Mouse (Mus musculus): ENCODE data around the gene Efna1.

Gene Efna1

GRCm38 (mm10) chr3:89278107-89278506 lies 2.8 kb downstream of the Efna1 start:
- no peak for DNase-seq

- no peak for DNase-seq
Measured at GRCm38 (mm10) chr3:89277281-89278021, 3.5 kb downstream of the Efna1 start.

- DNase-seq: no peak
Measured at GRCm38 (mm10) chr3:89276061-89276460, 4.9 kb downstream of the Efna1 start.

- DNase-seq: no peak
Measured at GRCm38 (mm10) chr3:89271760-89272159, 9.2 kb downstream of the Efna1 start.

- no peak for DNase-seq
Measured at GRCm38 (mm10) chr3:89270891-89271290, 10.1 kb downstream of the Efna1 start.

GRCm38 (mm10) chr3:89270051-89270755 lies 10.7 kb downstream of the Efna1 start, which contains the start of gene Slc50a1:
TSS of gene Slc50a1 (minus strand) at chr3:89270570.
- peak; percentile 87 for DNase-seq

- no peak for DNase-seq
Measured at GRCm38 (mm10) chr3:89268916-89269315, 12.0 kb downstream of the Efna1 start.

GRCm38 (mm10) chr3:89266439-89266893 lies 14.5 kb downstream of the Efna1 start:
- peak; percentile 93 for DNase-seq

GRCm38 (mm10) chr3:89262417-89262816 lies 18.5 kb downstream of the Efna1 start:
- no peak for DNase-seq

GRCm38 (mm10) chr3:89260211-89260610 lies 20.7 kb downstream of the Efna1 start:
- no peak for DNase-seq

GRCm38 (mm10) chr3:89259076-89259475 lies 21.9 kb downstream of the Efna1 start, which contains the start of gene Dpm3:
TSS of gene Dpm3 (plus strand) at chr3:89259358.
- no peak for DNase-seq

GRCm38 (mm10) chr3:89256177-89256576 lies 24.8 kb downstream of the Efna1 start:
- no peak for DNase-seq

GRCm38 (mm10) chr3:89254994-89255393 lies 25.9 kb downstream of the Efna1 start:
- DNase-seq: no peak

GRCm38 (mm10) chr3:89251365-89251895 lies 29.5 kb downstream of the Efna1 start:
- peak; percentile 74 for DNase-seq

- peak; percentile 80 for DNase-seq
Measured at GRCm38 (mm10) chr3:89250435-89251040, 30.4 kb downstream of the Efna1 start.

- DNase-seq: no peak
Measured at GRCm38 (mm10) chr3:89247466-89247865, 33.5 kb downstream of the Efna1 start.

- DNase-seq: peak; percentile 94
Measured at GRCm38 (mm10) chr3:89246261-89247100, 34.5 kb downstream of the Efna1 start, which contains the start of gene Trim46. TSS of gene Trim46 (minus strand) at chr3:89246309.

- DNase-seq: peak; percentile 61
Measured at GRCm38 (mm10) chr3:89245688-89246171, 35.2 kb downstream of the Efna1 start, which contains the start of gene Krtcap2. TSS of gene Krtcap2 (plus strand) at chr3:89245966.

- DNase-seq: peak; percentile 75
Measured at GRCm38 (mm10) chr3:89244982-89245687, 35.8 kb downstream of the Efna1 start.

GRCm38 (mm10) chr3:89244158-89244981 lies 36.6 kb downstream of the Efna1 start:
- DNase-seq: peak; percentile 62
